Comparison of ENCODE assay signal across 29 mouse cellular contexts in the genomic region with DNA sequence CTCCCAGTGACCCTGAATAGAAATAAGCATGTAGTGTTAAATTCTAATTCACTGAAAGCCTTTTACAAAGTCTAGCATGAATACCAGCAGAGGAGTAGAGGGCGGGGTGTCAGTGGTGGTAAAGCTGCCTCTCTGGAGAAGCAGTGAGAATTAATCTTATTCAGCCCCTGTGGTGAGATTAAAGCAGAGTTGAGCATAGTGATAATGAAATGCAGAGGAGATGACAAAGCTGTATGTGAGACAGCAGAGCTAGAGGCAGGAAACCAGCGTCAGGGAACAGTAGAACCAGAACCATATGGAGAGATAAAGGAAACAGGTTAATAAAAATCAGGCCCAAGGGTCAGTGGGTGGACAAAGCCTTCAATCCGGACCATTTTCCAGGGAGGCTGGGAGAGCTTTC.
DNase-seq lines count a peak whose midpoint lies in the region; ATAC-seq lines count a peak whose summit lies in the region.
"Had no signal": no experiment of that assay in that cellular context is flagged by ENCODE, and none has a peak within 500 bp of the region (broad histone marks: within the 10 kb centered on the region; RNA-seq: fewer than 3 reads in every experiment).

No protein-coding gene starts in this region.

- no peaks in the 10 kb centered on the region for H3K36me3 ChIP-seq in forebrain, embryonic 12.5 days (replicated peaks)
- H3K36me3 ChIP-seq in forebrain, embryonic 15.5 days: no peaks in the 10 kb centered on the region
- H3K36me3 ChIP-seq in forebrain, embryonic 13.5 days (ENCODE audit: poor library complexity, severe bottlenecking): no peaks in the 10 kb centered on the region
- H3K36me3 ChIP-seq in midbrain, embryonic 12.5 days: no peaks in the 10 kb centered on the region
- H3K36me3 ChIP-seq: embryonic facial prominence, embryonic 12.5 days; heart, embryonic 10.5 days; heart, embryonic 15.5 days; hindbrain, embryonic 12.5 days; kidney, embryonic 15.5 days; liver, embryonic 12.5 days; neural tube, embryonic 15.5 days had no signal

- peak; percentile 4 for DNase-seq in R1 (ENCODE audit: low read depth, low spot score)
- no peak for DNase-seq in kidney, adult 8-10 months
- no peak for DNase-seq in left cerebral cortex, postnatal 4 days
- no peak for DNase-seq in cerebellum, adult 8-10 months
- DNase-seq: adrenal gland, adult 8-10 months; cerebellum, adult 11 months; cerebellum, postnatal 10 days; gastrocnemius, postnatal 14 days; kidney, adult 11 months; kidney, postnatal 25 days; liver, postnatal 0 days; lung, postnatal 36 days; retina, postnatal 1 day; right cerebral cortex, postnatal 14 days; thymus, postnatal 4 days had no signal

- H3K27me3 ChIP-seq in forebrain, embryonic 12.5 days: no peaks in the 10 kb centered on the region
- no peaks in the 10 kb centered on the region for H3K27me3 ChIP-seq in forebrain, embryonic 15.5 days
- H3K27me3 ChIP-seq in forebrain, embryonic 13.5 days: no peaks in the 10 kb centered on the region
- no peaks in the 10 kb centered on the region for H3K27me3 ChIP-seq in midbrain, embryonic 12.5 days
- H3K27me3 ChIP-seq: embryonic facial prominence, embryonic 12.5 days; heart, embryonic 15.5 days; hindbrain, embryonic 12.5 days; kidney, embryonic 15.5 days; liver, embryonic 12.5 days; neural tube, embryonic 15.5 days had no signal

- WGBS in forebrain, embryonic 12.5 days: 17% methylated on average over 3 of the region's 3 CpGs
- 18% methylated on average over 3 of the region's 3 CpGs for WGBS in forebrain, embryonic 15.5 days
- 8% methylated on average over 3 of the region's 3 CpGs for whole genome bisulfite sequencing in forebrain, embryonic 13.5 days
- 9% methylated on average over 3 of the region's 3 CpGs for WGBS in midbrain, embryonic 12.5 days

- ATAC-seq in forebrain, embryonic 12.5 days (ENCODE audit: low FRiP score): 0 out of 2 replicates have a peak, but pooled peaks have one; percentile 39
- no peak for ATAC-seq in forebrain, embryonic 15.5 days (replicated peaks)
- ATAC-seq in forebrain, embryonic 13.5 days: peak; percentile 45; the same call in 1 of the 2 replicates
- peak; percentile 69 for ATAC-seq in midbrain, embryonic 12.5 days (ENCODE audit: low FRiP score, low read depth)
- ATAC-seq: activated CD4-positive, CD25-positive, alpha-beta regulatory T cell, adult 4 months; CD4-positive, CD25-positive, alpha-beta regulatory T cell, adult 4 months; inflammation-experienced regulatory T-cells, adult 6 months; liver, embryonic 12.5 days; liver, postnatal 0 days had no signal

- peaks cover 7% of the 10 kb centered on the region; the same call in 1 of the 2 replicates for H3K4me1 ChIP-seq in forebrain, embryonic 12.5 days
- no peaks in the 10 kb centered on the region for H3K4me1 ChIP-seq in forebrain, embryonic 15.5 days
- peaks cover 7% of the 10 kb centered on the region for H3K4me1 ChIP-seq in forebrain, embryonic 13.5 days
- H3K4me1 ChIP-seq in midbrain, embryonic 12.5 days: peaks cover 7% of the 10 kb centered on the region; the same call in 1 of the 2 replicates
- H3K4me1 ChIP-seq: embryonic facial prominence, embryonic 12.5 days; heart, embryonic 10.5 days; heart, embryonic 15.5 days; kidney, embryonic 15.5 days; liver, embryonic 12.5 days; neural tube, embryonic 15.5 days had no signal

- intact Hi-C loops in left cerebral cortex, postnatal 4 days (cut with DNase I): no loop called here

- H3K9ac ChIP-seq in forebrain, embryonic 12.5 days: no peak overlapping the region
- H3K9ac ChIP-seq in forebrain, embryonic 15.5 days (replicated peaks): no peak overlapping the region
- no peak overlapping the region for H3K9ac ChIP-seq in forebrain, embryonic 13.5 days
- H3K9ac ChIP-seq in midbrain, embryonic 12.5 days (replicated peaks): no peak overlapping the region
- H3K9ac ChIP-seq: embryonic facial prominence, embryonic 12.5 days; heart, embryonic 15.5 days; hindbrain, embryonic 12.5 days; kidney, embryonic 15.5 days; liver, embryonic 12.5 days; liver, postnatal 0 days; neural tube, embryonic 15.5 days had no signal

- H3K27ac ChIP-seq in forebrain, embryonic 12.5 days: no peak overlapping the region
- no peak overlapping the region for H3K27ac ChIP-seq in forebrain, embryonic 15.5 days (replicated peaks)
- H3K27ac ChIP-seq in forebrain, embryonic 13.5 days: no peak overlapping the region
- H3K27ac ChIP-seq in midbrain, embryonic 12.5 days (replicated peaks): no peak overlapping the region
- H3K27ac ChIP-seq: embryonic facial prominence, embryonic 12.5 days; heart, embryonic 10.5 days; heart, embryonic 15.5 days; hindbrain, embryonic 12.5 days; kidney, embryonic 15.5 days; liver, embryonic 12.5 days; neural tube, embryonic 15.5 days had no signal

- no peak overlapping the region for H3K4me3 ChIP-seq in forebrain, embryonic 12.5 days (replicated peaks)
- no peak overlapping the region for H3K4me3 ChIP-seq in forebrain, embryonic 15.5 days
- H3K4me3 ChIP-seq in forebrain, embryonic 13.5 days: no peak overlapping the region
- no peak overlapping the region for H3K4me3 ChIP-seq in midbrain, embryonic 12.5 days
- H3K4me3 ChIP-seq: embryonic facial prominence, embryonic 12.5 days; heart, embryonic 10.5 days; heart, embryonic 15.5 days; hindbrain, embryonic 12.5 days; kidney, embryonic 15.5 days; liver, embryonic 12.5 days; neural tube, embryonic 15.5 days had no signal

- H3K9me3 ChIP-seq in forebrain, embryonic 12.5 days: no peaks in the 10 kb centered on the region
- H3K9me3 ChIP-seq in forebrain, embryonic 15.5 days: no peaks in the 10 kb centered on the region
- no peaks in the 10 kb centered on the region for H3K9me3 ChIP-seq in forebrain, embryonic 13.5 days (replicated peaks)
- H3K9me3 ChIP-seq in midbrain, embryonic 12.5 days: no peaks in the 10 kb centered on the region
- H3K9me3 ChIP-seq: embryonic facial prominence, embryonic 12.5 days; heart, embryonic 10.5 days; heart, embryonic 15.5 days; hindbrain, embryonic 12.5 days; kidney, embryonic 15.5 days; liver, embryonic 12.5 days; neural tube, embryonic 15.5 days had no signal

- H3K4me2 ChIP-seq in forebrain, embryonic 12.5 days: no peak overlapping the region
- no peak overlapping the region for H3K4me2 ChIP-seq in forebrain, embryonic 15.5 days (replicated peaks)
- no peak overlapping the region for H3K4me2 ChIP-seq in forebrain, embryonic 13.5 days
- H3K4me2 ChIP-seq in midbrain, embryonic 12.5 days (replicated peaks): no peak overlapping the region
- H3K4me2 ChIP-seq: embryonic facial prominence, embryonic 12.5 days; heart, embryonic 15.5 days; hindbrain, embryonic 12.5 days; kidney, embryonic 15.5 days; liver, embryonic 12.5 days; neural tube, embryonic 15.5 days had no signal
